Mouse (Mus musculus) G1E (cell line): ENCODE measurements at regions not wholly inside any gene's neighbourhood (a gene's known extent, or its start where the extent isn't known, plus 50 kb on each side); places are given as distances from the start of the nearest gene placed in this dataset.

Experiments used
- CTCF ChIP-seq: IDR thresholded peaks from 2 replicates; pipeline ENCODE4 v1.5.1; 2012; ENCODE audit warnings: low read depth, low read length, inconsistent platforms, mixed read lengths
- GATA1 ChIP-seq: IDR thresholded peaks from 2 replicates; pipeline ENCODE4 v1.6.1; 2012; ENCODE audit warnings: borderline replicate concordance, low read length, inconsistent platforms, mixed read lengths
- TAL1 ChIP-seq: conservative IDR thresholded peaks from 2 replicates; pipeline ENCODE4 v1.6.1; 2012; ENCODE audit warnings: low read depth, low read length, inconsistent platforms, mixed read lengths

DNA sequence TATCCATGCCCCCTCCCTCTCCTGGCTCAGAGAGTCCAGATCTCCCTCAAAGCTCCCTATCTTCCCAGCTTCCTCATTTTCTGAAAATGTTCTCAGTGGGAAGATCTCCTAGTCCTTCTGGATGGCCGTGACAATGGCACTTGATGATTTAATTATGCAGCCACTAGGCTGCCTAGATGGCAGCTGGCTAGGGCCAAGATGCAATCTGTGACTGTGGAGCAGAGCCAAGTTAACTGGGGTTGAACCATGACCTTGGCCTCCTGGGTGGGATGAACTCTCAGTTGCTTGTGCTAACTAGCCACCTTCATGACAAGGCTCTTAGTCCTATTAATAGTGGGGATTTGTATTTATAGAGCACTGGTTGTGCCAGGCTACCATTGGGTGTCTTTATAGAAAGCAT, 243.4 kb downstream of the Icos start:
- no peak for TF ChIP-seq CTCF
- TF ChIP-seq TAL1, result no peak
- TF ChIP-seq GATA1, result no peak
